Mouse (Mus musculus) heart, postnatal 0 days (tissue): ENCODE measurements around the gene Mamdc2. TPM values are rescaled to one million over a fixed set of nuclear protein-coding genes. Genes with fewer than 3 reads are reported as not detected.

Source experiments
- ATAC-seq: fragments of 200-750 bp; cut with Nextera tagmentation; 2 replicates; pipeline ENCODE4 v1.8.0; 2017; ENCODE audit warnings: low read depth, moderate number of reproducible peaks, moderate library complexity; ENCODE audit not compliant: insufficient read depth
- DNase-seq: peaks from one replicate; pipeline ENCODE4 v3.0.0-alpha.2; 2016; ENCODE audit warnings: low spot score
- H3K27ac ChIP-seq: fragments of 300-500 bp; sonication (generic); 2 replicates; pipeline ENCODE4 v1.5.1; 2014; ENCODE audit warnings: low read depth, mild to moderate bottlenecking
- H3K27me3 ChIP-seq: fragments of 300-500 bp; sonication (generic); 2 replicates; pipeline ENCODE4 v1.6.1; 2014; ENCODE audit warnings: low read length, mixed read lengths; ENCODE audit not compliant: control insufficient read depth, insufficient read depth
- H3K36me3 ChIP-seq: fragments of 300-500 bp; sonication (generic); replicated peaks from 2 replicates; pipeline ENCODE4 v1.6.1; 2014; ENCODE audit warnings: low read length, mixed read lengths; ENCODE audit not compliant: control insufficient read depth, insufficient read depth
- H3K4me1 ChIP-seq: fragments of 300-500 bp; sonication (generic); 2 replicates; pipeline ENCODE4 v1.6.1; 2014; ENCODE audit warnings: antibody characterized with exemption; ENCODE audit not compliant: control insufficient read depth, insufficient read depth
- H3K4me2 ChIP-seq: fragments of 300-500 bp; sonication (generic); 2 replicates; pipeline ENCODE4 v1.6.1; 2014; ENCODE audit warnings: low read depth, mild to moderate bottlenecking, low read length, moderate library complexity
- H3K4me3 ChIP-seq: fragments of 300-500 bp; sonication (generic); 2 replicates; pipeline ENCODE4 v1.5.1; 2014; ENCODE audit warnings: low read depth, low read length
- H3K9ac ChIP-seq: fragments of 300-500 bp; sonication (generic); replicated peaks from 2 replicates; pipeline ENCODE4 v1.6.1; 2014; ENCODE audit warnings: low read depth, low read length, mixed read lengths
- H3K9me3 ChIP-seq: fragments of 300-500 bp; sonication (generic); replicated peaks from 2 replicates; pipeline ENCODE4 v1.6.1; 2016; ENCODE audit warnings: low read length; ENCODE audit not compliant: control insufficient read depth
- CTCF ChIP-seq: IDR thresholded peaks from 2 replicates; pipeline ENCODE4 v1.5.1; 2016; ENCODE audit warnings: antibody characterized with exemption, control low read depth, low read depth
- EP300 ChIP-seq: IDR thresholded peaks from 2 replicates; pipeline ENCODE4 v1.6.1; 2016; ENCODE audit warnings: antibody characterized with exemption, low read depth
- WGBS: fragments of 180-500 bp; shearing (Covaris S2); extraction: QIAGEN DNeasy Blood & Tissue Kit; methylation state at CpG from one replicate; pipeline ENCODE4 v1.1.7; 2014; 5-methylcytosine and 5-hydroxymethylcytosine counted together
- polyA plus RNA-seq: library from polyadenylated mRNA; unstranded; fragments of >200 nt; fragmentation: Nextera tagmentation; extraction: Ambion mirVana; gene quantifications from 2 replicates; pipeline ENCODE4 v1.2.1, GENCODE M21; 2015
- total RNA-seq: library from RNA; depleted of rRNA; stranded (reverse); fragments of >200 nt; gene quantifications from 2 replicates; pipeline ENCODE4 v1.2.3, GENCODE M21; 2014; ENCODE audit warnings: low replicate concordance

Mamdc2 gene
- total and polyA plus RNA-seq, 2 experiments from 2014 or later, result 1.1 to 2.8 TPM

GRCm38 (mm10) chr19:23361124-23361523 is 87.1 kb downstream of the Mamdc2 start:
- TF ChIP-seq EP300, result no peak
- TF ChIP-seq CTCF, result no peak
- ATAC-seq (no peak), DNase-seq (no peak)
- Histone ChIP-seq H3K9me3 (no peaks in the 10 kb centered on the region), H3K27me3 (no peaks in the 10 kb centered on the region), H3K9ac (no peak overlapping the region), H3K4me1 (no peaks in the 10 kb centered on the region), H3K36me3 (no peaks in the 10 kb centered on the region), H3K4me3 (no peak overlapping the region), H3K4me2 (no peak overlapping the region), H3K27ac (no peak overlapping the region)
- 64% methylated on average over 4 of the region's 4 CpGs for WGBS

DNA sequence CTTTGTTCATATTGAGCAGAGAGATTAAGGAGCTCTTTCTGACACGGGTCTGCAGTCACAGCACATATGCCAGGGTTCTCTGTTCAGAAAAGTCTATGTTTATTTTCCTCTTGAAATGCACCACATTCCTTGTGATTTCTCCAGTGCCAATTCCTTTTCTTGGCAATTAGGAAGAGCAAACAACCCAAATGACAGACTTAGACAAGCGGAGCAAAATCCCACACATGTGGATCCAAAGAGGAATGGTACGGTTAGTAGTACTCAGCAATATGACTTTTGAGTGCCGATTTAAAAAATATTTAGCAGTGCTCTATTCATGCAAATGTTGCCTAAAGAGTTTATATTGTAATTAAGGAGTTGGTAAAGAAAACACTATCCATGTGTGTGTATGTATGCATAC is 87.7 kb downstream of the Mamdc2 start:
- no peak overlapping the region for H3K4me3 ChIP-seq
- H3K9me3 ChIP-seq, result no peaks in the 10 kb centered on the region
- no peaks in the 10 kb centered on the region for H3K36me3 ChIP-seq
- no peaks in the 10 kb centered on the region for H3K27me3 ChIP-seq
- no peaks in the 10 kb centered on the region for H3K4me1 ChIP-seq
- H3K4me2 ChIP-seq, result no peak overlapping the region
- no peak for ATAC-seq
- H3K27ac ChIP-seq, result no peak overlapping the region
- DNase-seq, result no peak
- TF ChIP-seq CTCF, result no peak
- no peak for TF ChIP-seq EP300
- WGBS, result 82% methylated on average over 4 of the region's 4 CpGs
- no peak overlapping the region for H3K9ac ChIP-seq

- no peaks in the 10 kb centered on the region for H3K9me3 ChIP-seq
- no peaks in the 10 kb centered on the region for H3K4me1 ChIP-seq
- ATAC-seq (no peak), DNase-seq (no peak)
- no peak overlapping the region for H3K4me2 ChIP-seq
- no peak overlapping the region for H3K4me3 ChIP-seq
- WGBS, result 82% methylated on average over 5 of the region's 5 CpGs
- no peak overlapping the region for H3K9ac ChIP-seq
- no peak for TF ChIP-seq EP300
- TF ChIP-seq CTCF, result no peak
- H3K27ac ChIP-seq, result no peak overlapping the region
- H3K36me3 ChIP-seq, result no peaks in the 10 kb centered on the region
- no peaks in the 10 kb centered on the region for H3K27me3 ChIP-seq
Observed at GRCm38 (mm10) chr19:23357253-23357652, 91.0 kb downstream of the Mamdc2 start.

- H3K36me3 ChIP-seq, result no peaks in the 10 kb centered on the region
- H3K4me2 ChIP-seq, result no peak overlapping the region
- H3K4me1 ChIP-seq, result no peaks in the 10 kb centered on the region
- 71% methylated on average over 6 of the region's 6 CpGs for WGBS
- DNase-seq (no peak), ATAC-seq (no peak)
- H3K9ac ChIP-seq, result no peak overlapping the region
- no peak overlapping the region for H3K4me3 ChIP-seq
- no peak overlapping the region for H3K27ac ChIP-seq
- H3K9me3 ChIP-seq, result no peaks in the 10 kb centered on the region
- TF ChIP-seq CTCF (no peak), EP300 (no peak)
- H3K27me3 ChIP-seq, result no peaks in the 10 kb centered on the region
Observed at GRCm38 (mm10) chr19:23354738-23355137, 93.5 kb downstream of the Mamdc2 start.

DNA sequence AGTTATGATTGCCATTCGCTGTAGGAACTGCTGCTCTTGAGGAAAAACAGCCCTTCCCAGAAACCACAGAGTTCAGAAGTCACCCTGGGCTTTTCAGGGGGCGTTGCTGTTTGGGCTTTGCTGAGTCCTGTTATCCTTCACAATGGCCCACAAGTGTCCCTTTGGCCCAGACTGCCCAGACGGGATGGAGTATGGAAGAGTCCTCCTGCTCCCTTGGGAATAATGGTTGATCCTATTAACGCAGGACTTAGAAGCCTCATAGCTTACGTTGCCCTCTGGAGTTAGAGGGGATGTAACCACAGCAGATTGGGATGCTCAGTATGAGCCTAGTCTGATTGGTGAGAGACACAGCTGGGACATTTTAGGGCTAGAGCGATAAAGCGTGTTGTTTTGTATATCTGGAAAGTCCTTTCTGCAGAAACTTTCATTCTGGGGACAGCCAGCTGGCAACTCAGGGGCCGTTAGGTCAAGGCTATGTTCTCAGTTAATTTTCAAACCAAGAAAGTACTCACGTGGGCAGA is 94.3 kb downstream of the Mamdc2 start:
- Histone ChIP-seq H3K4me1 (no peaks in the 10 kb centered on the region), H3K4me2 (no peak overlapping the region), H3K27me3 (no peaks in the 10 kb centered on the region), H3K9ac (no peak overlapping the region), H3K36me3 (no peaks in the 10 kb centered on the region), H3K9me3 (no peaks in the 10 kb centered on the region), H3K4me3 (no peak overlapping the region), H3K27ac (peak overlapping the region; percentile 23; the same call in 1 of the 2 replicates)
- 47% methylated on average over 9 of the region's 9 CpGs for WGBS
- DNase-seq (peak; percentile 16), ATAC-seq (peak; percentile 66)
- TF ChIP-seq EP300 (no peak), CTCF (no peak)

DNA sequence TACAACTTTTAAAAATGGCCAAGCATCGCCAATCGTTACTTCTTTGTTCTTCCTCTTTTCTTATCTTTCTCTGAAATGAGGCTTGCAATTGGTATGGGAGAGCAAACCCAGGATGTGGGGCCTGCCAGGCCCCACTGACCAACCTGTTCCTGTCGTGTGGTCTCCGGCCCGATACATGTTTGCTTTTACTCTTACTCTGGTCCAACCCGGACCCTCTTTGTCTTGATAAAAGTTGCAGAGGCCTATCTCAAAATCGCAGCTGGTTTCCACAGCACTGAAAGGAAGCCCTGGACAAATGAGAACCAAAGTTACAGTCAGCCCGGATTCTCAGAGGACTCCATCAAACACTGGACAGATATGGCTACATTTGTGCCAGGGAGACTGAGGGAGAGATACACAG is 95.1 kb downstream of the Mamdc2 start:
- Histone ChIP-seq H3K9me3 (no peaks in the 10 kb centered on the region), H3K27me3 (no peaks in the 10 kb centered on the region), H3K27ac (peak overlapping the region; percentile 23; the same call in 1 of the 2 replicates), H3K36me3 (no peaks in the 10 kb centered on the region), H3K4me3 (no peak overlapping the region), H3K4me2 (no peak overlapping the region), H3K4me1 (no peaks in the 10 kb centered on the region), H3K9ac (no peak overlapping the region)
- ATAC-seq (no peak), DNase-seq (no peak)
- 38% methylated on average over 8 of the region's 8 CpGs for WGBS
- TF ChIP-seq CTCF (no peak), EP300 (no peak)
